Mouse (Mus musculus) embryonic facial prominence, embryonic 12.5 days (tissue): ENCODE results near the gene Rpl10. TPM values are rescaled to one million over a fixed set of nuclear protein-coding genes. Genes with fewer than 3 reads are reported as not detected.

Source experiments
- microRNA-seq: library from miRNA; unstranded; fragments of <30 nt; microRNA quantifications from one replicate; pipeline ENCODE4, GENCODE M21; 2017
- polyA plus RNA-seq: library from polyadenylated mRNA; unstranded; fragments of >200 nt; fragmentation: Nextera tagmentation; extraction: Ambion mirVana; gene quantifications from 2 replicates; pipeline ENCODE4 v1.2.1, GENCODE M21; 2016

Gene Rpl10
- polyA plus RNA-seq, 1 experiment from 2014 or later: 745 TPM

Small RNAs within 50 kb of the gene (microRNA-seq; reads per million reads assigned to microRNA genes)
- gene Mir7091: 0.73 reads per million
- not detected for gene Mir7092

Other genes starting within 250 kb of the Rpl10 start
- gene Irak1, start 246.9 kb upstream of the Rpl10 start, polyA plus RNA-seq: 61.1 and 64.6 TPM in 2 replicates
- gene Opn1mw, start 143.3 kb upstream of the Rpl10 start, polyA plus RNA-seq: not detected in 2 replicates
- gene Mecp2, start 135.4 kb upstream of the Rpl10 start, polyA plus RNA-seq: 14.8 and 15.6 TPM in 2 replicates
- not detected in 2 replicates for gene Tex28, start 103.0 kb upstream of the Rpl10 start, polyA plus RNA-seq
- 0.08 TPM in 1 of 2 replicates, not detected in the other for gene Tktl1, start 93.6 kb upstream of the Rpl10 start, polyA plus RNA-seq
- 359 and 360 TPM in 2 replicates for gene Flna, start 21.0 kb upstream of the Rpl10 start, polyA plus RNA-seq
- gene Emd, start 16.1 kb upstream of the Rpl10 start, polyA plus RNA-seq: 21.9 and 24.4 TPM in 2 replicates
- 84.4 and 85.7 TPM in 2 replicates for gene Taz, start 11.1 kb downstream of the Rpl10 start, polyA plus RNA-seq
- 9.1 and 9.6 TPM in 2 replicates for gene Dnase1l1, start 11.5 kb downstream of the Rpl10 start, polyA plus RNA-seq
- gene Atp6ap1, start 26.3 kb downstream of the Rpl10 start, polyA plus RNA-seq: 114 and 120 TPM in 2 replicates
- 305 and 323 TPM in 2 replicates for gene Gdi1, start 34.2 kb downstream of the Rpl10 start, polyA plus RNA-seq
- gene Fam50a, start 42.2 kb downstream of the Rpl10 start, polyA plus RNA-seq: 66.3 and 68.5 TPM in 2 replicates
- 25.1 and 31.1 TPM in 2 replicates for gene Plxna3, start 58.3 kb downstream of the Rpl10 start, polyA plus RNA-seq
- gene Lage3, start 82.8 kb downstream of the Rpl10 start, polyA plus RNA-seq: 114 and 122 TPM in 2 replicates
- 62.1 and 62.2 TPM in 2 replicates for gene Ubl4a, start 102.4 kb downstream of the Rpl10 start, polyA plus RNA-seq
- 16.4 and 18.2 TPM in 2 replicates for gene Slc10a3, start 102.5 kb downstream of the Rpl10 start, polyA plus RNA-seq
- 34.2 and 34.3 TPM in 2 replicates for gene Fam3a, start 122.5 kb downstream of the Rpl10 start, polyA plus RNA-seq
- 19.4 and 20.0 TPM in 2 replicates for gene Ikbkg, start 122.5 kb downstream of the Rpl10 start, polyA plus RNA-seq
- gene G6pdx, start 158.4 kb downstream of the Rpl10 start, polyA plus RNA-seq: 47.6 and 51.3 TPM in 2 replicates
- not detected in 2 replicates for gene Gm6880, start 210.6 kb downstream of the Rpl10 start, polyA plus RNA-seq